Mouse (Mus musculus): ENCODE data around the gene Zgpat. TPM values are rescaled to one million over a fixed set of nuclear protein-coding genes. Genes with fewer than 3 reads are reported as not detected.
A peak's percentile ranks its signal among the peaks of the same experiment; 100 is the strongest.

Zgpat gene
- 10 to 100 TPM; 55.9 to 60.5 TPM for total RNA-seq (2021)

- peak; percentile 82 to 93 for DNase-seq (ENCODE audit: extremely low spot score in 1 of 2, low spot score in 2 of 2)
- intact Hi-C loops (cut with DNase I), result no loop called here
Measured at GRCm38 (mm10) chr2:181364860-181365596, at the start of gene Zgpat, which contains the start of gene Arfrp1. Zgpat (plus strand) TSS chr2:181364928. Arfrp1 (minus strand) TSS chr2:181365404.

- peak; percentile 81 to 89 for DNase-seq (ENCODE audit: extremely low spot score in 1 of 2, low spot score in 2 of 2)
- intact Hi-C loops (cut with DNase I), result no loop called here
Measured at GRCm38 (mm10) chr2:181319248-181320102, 45.3 kb upstream of the Zgpat start, which contains the start of gene Rtel1. Rtel1 (plus strand) TSS chr2:181319739.

GRCm38 (mm10) chr2:181320103-181320499 lies 44.6 kb upstream of the Zgpat start:
- intact Hi-C loops (cut with DNase I), result no loop called here
- no peak for DNase-seq (ENCODE audit: extremely low spot score in 1 of 2, low spot score in 2 of 2)

GRCm38 (mm10) chr2:181322136-181322535 lies 42.6 kb upstream of the Zgpat start:
- DNase-seq (ENCODE audit: extremely low spot score in 1 of 2, low spot score in 2 of 2), result no peak
- intact Hi-C loops (cut with DNase I), result no loop called here

GRCm38 (mm10) chr2:181326098-181326497 lies 38.6 kb upstream of the Zgpat start:
- DNase-seq (ENCODE audit: extremely low spot score in 1 of 2, low spot score in 2 of 2), result no peak
- intact Hi-C loops (cut with DNase I), result no loop called here

GRCm38 (mm10) chr2:181332542-181332941 lies 32.2 kb upstream of the Zgpat start:
- intact Hi-C loops (cut with DNase I), result loop anchor here (5.0 kb wide), 1 partner anchor 145 kb away; the partner anchor contains the start of gene Ppdpf
- no peak for DNase-seq (ENCODE audit: extremely low spot score in 1 of 2, low spot score in 2 of 2)

GRCm38 (mm10) chr2:181334023-181334422 lies 30.7 kb upstream of the Zgpat start:
- peak; percentile 59 to 65 for DNase-seq (ENCODE audit: extremely low spot score in 1 of 2, low spot score in 2 of 2)
- intact Hi-C loops (cut with DNase I), result loop anchor here (5.0 kb wide), 1 partner anchor 147 kb away; the partner anchor contains the start of gene Ppdpf

- intact Hi-C loops (cut with DNase I), result no loop called here
- DNase-seq (ENCODE audit: extremely low spot score in 1 of 2, low spot score in 2 of 2), result no peak
Measured at GRCm38 (mm10) chr2:181340426-181340825, 24.3 kb upstream of the Zgpat start.

GRCm38 (mm10) chr2:181342766-181343165 lies 22.0 kb upstream of the Zgpat start:
- DNase-seq (ENCODE audit: extremely low spot score in 1 of 2, low spot score in 2 of 2), result no peak
- intact Hi-C loops (cut with DNase I), result no loop called here

GRCm38 (mm10) chr2:181356780-181357179 lies 7.9 kb upstream of the Zgpat start:
- no peak for DNase-seq (ENCODE audit: extremely low spot score in 1 of 2, low spot score in 2 of 2)
- intact Hi-C loops (cut with DNase I), result no loop called here

- intact Hi-C loops (cut with DNase I), result no loop called here
- DNase-seq (ENCODE audit: extremely low spot score in 1 of 2, low spot score in 2 of 2), result no peak
Measured at GRCm38 (mm10) chr2:181363946-181364345, 782 bp upstream of the Zgpat start.

GRCm38 (mm10) chr2:181364487-181364859 lies 255 bp upstream of the Zgpat start:
- DNase-seq (ENCODE audit: extremely low spot score in 1 of 2, low spot score in 2 of 2), result no peak
- intact Hi-C loops (cut with DNase I), result no loop called here

GRCm38 (mm10) chr2:181365655-181366075 lies 937 bp downstream of the Zgpat start:
- intact Hi-C loops (cut with DNase I), result no loop called here
- peak in 1 of 2 experiments; percentile 44 for DNase-seq (ENCODE audit: extremely low spot score in 1 of 2, low spot score in 2 of 2)

- DNase-seq (ENCODE audit: extremely low spot score in 1 of 2, low spot score in 2 of 2), result no peak
- intact Hi-C loops (cut with DNase I), result no loop called here
Measured at GRCm38 (mm10) chr2:181370001-181370400, 5.3 kb downstream of the Zgpat start.

GRCm38 (mm10) chr2:181375787-181376186 lies 11.1 kb downstream of the Zgpat start:
- intact Hi-C loops (cut with DNase I), result no loop called here
- DNase-seq (ENCODE audit: extremely low spot score in 1 of 2, low spot score in 2 of 2), result no peak

- intact Hi-C loops (cut with DNase I), result no loop called here
Measured at GRCm38 (mm10) chr2:181377230-181377629, 12.5 kb downstream of the Zgpat start.

GRCm38 (mm10) chr2:181378701-181379100 lies 14.0 kb downstream of the Zgpat start:
- intact Hi-C loops (cut with DNase I), result no loop called here
- DNase-seq (ENCODE audit: extremely low spot score in 1 of 2, low spot score in 2 of 2), result no peak

More at GRCm38 (mm10) chr2:181377230-181377629, 12.5 kb downstream of the Zgpat start:
- no peak for DNase-seq (ENCODE audit: extremely low spot score in 1 of 2, low spot score in 2 of 2)

GRCm38 (mm10) chr2:181379778-181380177 lies 15.1 kb downstream of the Zgpat start, which contains the start of gene Lime1:
Lime1 (plus strand) TSS chr2:181380078.
- intact Hi-C loops (cut with DNase I), result no loop called here

GRCm38 (mm10) chr2:181380251-181380650 lies 15.5 kb downstream of the Zgpat start:
- intact Hi-C loops (cut with DNase I), result no loop called here
- DNase-seq (ENCODE audit: extremely low spot score in 1 of 2, low spot score in 2 of 2), result no peak

More at GRCm38 (mm10) chr2:181379778-181380177, 15.1 kb downstream of the Zgpat start, which contains the start of gene Lime1:
- no peak for DNase-seq (ENCODE audit: extremely low spot score in 1 of 2, low spot score in 2 of 2)
